Mouse (Mus musculus): ENCODE measurements at regions not wholly inside any gene's neighbourhood (a gene's known extent, or its start where the extent isn't known, plus 50 kb on each side); places are given as distances from the start of the nearest gene placed in this dataset.

- Histone ChIP-seq H3K4me1 (ENCODE audit: control insufficient read depth in 1 of 2, insufficient read depth in 2 of 2, low read length in 2 of 2) (no peaks in the 10 kb centered on the region), H3K9ac (ENCODE audit: control insufficient read depth, low read depth, low read length, poor library complexity, severe bottlenecking) (no peak overlapping the region), H3K27me3 (ENCODE audit: control insufficient read depth in 1 of 2, insufficient read depth in 2 of 2, low read length in 2 of 2) (no peaks in the 10 kb centered on the region), H3K9me3 (replicated peaks; ENCODE audit: insufficient read depth, low read length) (no peaks in the 10 kb centered on the region), H3K4me3 (ENCODE audit: control insufficient read depth in 1 of 2, insufficient read depth in 1 of 2, low read depth in 2 of 2, low read length in 2 of 2) (no peak overlapping the region), H3K79me2 (ENCODE audit: control insufficient read depth, insufficient read depth, low read length, poor library complexity) (no peaks in the 10 kb centered on the region), H3K27ac (ENCODE audit: control insufficient read depth, low read depth, low read length) (no peak overlapping the region), H3K36me3 (ENCODE audit: control insufficient read depth in 1 of 2, insufficient read depth in 2 of 2, low read length in 2 of 2) (no peaks in the 10 kb centered on the region)
- no peak for TF ChIP-seq ETS1 (IDR thresholded peaks at IDR 0.05; ENCODE audit: low read depth, low read length)
- TF ChIP-seq CHD1 (IDR thresholded peaks at IDR 0.05; ENCODE audit: low read depth, low read length) = no peak
- TF ChIP-seq GABPA (IDR thresholded peaks at IDR 0.05; ENCODE audit: low read depth, low read length) = no peak
- no peak for TF ChIP-seq TCF12 (IDR thresholded peaks at IDR 0.05; ENCODE audit: low read depth, low read length)
- no peak for TF ChIP-seq MEF2A (IDR thresholded peaks at IDR 0.05; ENCODE audit: extremely low read depth, insufficient replicate concordance, low read depth, low read length, poor library complexity, severe bottlenecking)
- TF ChIP-seq MAFK (IDR thresholded peaks at IDR 0.05; ENCODE audit: borderline replicate concordance, low read depth, low read length) = no peak
- no peak for TF ChIP-seq KAT2A (conservative IDR thresholded peaks at IDR 0.05; ENCODE audit: low read depth, low read length)
- no peak for DNase-seq (ENCODE audit: low read depth, low spot score)
Observed at GRCm38 (mm10) chr11:64833786-64834185, 145.1 kb upstream of the Elac2 start.

- no peak overlapping the region for H3K27ac ChIP-seq (ENCODE audit: control insufficient read depth, low read depth, low read length)
- no peak for TF ChIP-seq TAL1 (IDR thresholded peaks at IDR 0.05; ENCODE audit: low read length)
- no peak for TF ChIP-seq NELFE (IDR thresholded peaks at IDR 0.05; ENCODE audit: low read depth, low read length)
- no peak for TF ChIP-seq MYC (IDR thresholded peaks at IDR 0.05; ENCODE audit: low read depth, low read length)
- no peak for TF ChIP-seq ELF1 (IDR thresholded peaks at IDR 0.05; ENCODE audit: low read depth, low read length)
- TF ChIP-seq ZMIZ1 (IDR thresholded peaks at IDR 0.05; ENCODE audit: low read depth, low read length) = no peak
- no peak for TF ChIP-seq ZC3H11A (IDR thresholded peaks at IDR 0.05; ENCODE audit: low read depth, low read length)
- TF ChIP-seq SIN3A (IDR thresholded peaks at IDR 0.05; ENCODE audit: low read length) = no peak
- no peak for TF ChIP-seq E2F4 (IDR thresholded peaks at IDR 0.05; ENCODE audit: borderline replicate concordance, low read depth, low read length)
- no peak for TF ChIP-seq USF1 (IDR thresholded peaks at IDR 0.05; ENCODE audit: low read depth, low read length)
- no peak for TF ChIP-seq RAD21 (IDR thresholded peaks at IDR 0.05; ENCODE audit: low read depth, low read length)
- TF ChIP-seq CTCF (IDR thresholded peaks at IDR 0.05 in 2 of 3, conservative IDR thresholded peaks at IDR 0.05 in 1 of 3; ENCODE audit: control insufficient read depth in 1 of 3, insufficient read depth in 1 of 3, low read depth in 2 of 3, low read length in 3 of 3, poor library complexity in 1 of 3, severe bottlenecking in 1 of 3) = no peak
- TF ChIP-seq GATA1 (IDR thresholded peaks at IDR 0.05; ENCODE audit: low read depth, low read length) = no peak
- TF ChIP-seq ETS1 (IDR thresholded peaks at IDR 0.05; ENCODE audit: low read depth, low read length) = no peak
- TF ChIP-seq ZNF384 (IDR thresholded peaks at IDR 0.05; ENCODE audit: low read depth, low read length) = no peak
- H3K9me3 ChIP-seq (replicated peaks; ENCODE audit: insufficient read depth, low read length) = no peaks in the 10 kb centered on the region
- no peaks in the 10 kb centered on the region; a peak in 1 of 4 replicates for H3K36me3 ChIP-seq (ENCODE audit: control insufficient read depth in 1 of 2, insufficient read depth in 2 of 2, low read length in 2 of 2)
- no peaks in the 10 kb centered on the region for H3K79me2 ChIP-seq (ENCODE audit: control insufficient read depth, insufficient read depth, low read length, poor library complexity)
- DNase-seq (ENCODE audit: low read depth, low spot score) = no peak
- H3K4me3 ChIP-seq (ENCODE audit: control insufficient read depth in 1 of 2, insufficient read depth in 1 of 2, low read depth in 2 of 2, low read length in 2 of 2) = no peak overlapping the region
- no peaks in the 10 kb centered on the region for H3K27me3 ChIP-seq (ENCODE audit: control insufficient read depth in 1 of 2, insufficient read depth in 2 of 2, low read length in 2 of 2)
- H3K9ac ChIP-seq (ENCODE audit: control insufficient read depth, low read depth, low read length, poor library complexity, severe bottlenecking) = no peak overlapping the region
- H3K4me1 ChIP-seq (ENCODE audit: control insufficient read depth in 1 of 2, insufficient read depth in 2 of 2, low read length in 2 of 2) = no peaks in the 10 kb centered on the region
Observed at GRCm38 (mm10) chr11:64836771-64837170, 142.1 kb upstream of the Elac2 start.

Data from MEL (cell line).